Mouse (Mus musculus): ENCODE measurements at regions not wholly inside any gene's neighbourhood (a gene's known extent, or its start where the extent isn't known, plus 50 kb on each side); places are given as distances from the start of the nearest gene placed in this dataset.

- Histone ChIP-seq H3K27me3 (ENCODE audit: control insufficient read depth, insufficient read depth, low read length) (no peaks in the 10 kb centered on the region), H3K9ac (ENCODE audit: low read depth, low read length) (no peak overlapping the region), H3K4me3 (ENCODE audit: insufficient read depth, low read depth, low read length) (no peak overlapping the region), H3K4me1 (ENCODE audit: control insufficient read depth, insufficient read depth, low read length) (peaks cover 14% of the 10 kb centered on the region), H3K27ac (replicated peaks; ENCODE audit: insufficient read depth, low read depth, low read length) (no peak overlapping the region), H3K36me3 (ENCODE audit: control insufficient read depth, insufficient read depth, low read length) (no peaks in the 10 kb centered on the region), H3K79me2 (ENCODE audit: control insufficient read depth, insufficient read depth, low read length) (no peaks in the 10 kb centered on the region)
- TF ChIP-seq CTCF (IDR thresholded peaks at IDR 0.05; ENCODE audit: low read depth, low read length) (no peak), POLR2A (IDR thresholded peaks at IDR 0.05; ENCODE audit: extremely low read depth, insufficient read depth, low read length) (no peak)
- DNase-seq (ENCODE audit: extremely low read depth, low read depth, low spot score) = no peak
- 95% methylated on average over 6 of the region's 6 CpGs for WGBS
Measured at GRCm38 (mm10) chr4:106252946-106253345, 63.1 kb upstream of the Usp24 start.

- DNase-seq (ENCODE audit: extremely low read depth, low read depth, low spot score) = peak; percentile 83
Measured at GRCm38 (mm10) chr4:106254761-106255475, 61.1 kb upstream of the Usp24 start.

GRCm38 (mm10) chr4:106255959-106256609 lies 59.9 kb upstream of the Usp24 start:
- Histone ChIP-seq H3K4me3 (ENCODE audit: insufficient read depth, low read depth, low read length) (no peak overlapping the region), H3K27me3 (ENCODE audit: control insufficient read depth, insufficient read depth, low read length) (no peaks in the 10 kb centered on the region), H3K79me2 (ENCODE audit: control insufficient read depth, insufficient read depth, low read length) (no peaks in the 10 kb centered on the region), H3K4me1 (ENCODE audit: control insufficient read depth, insufficient read depth, low read length) (peaks cover 14% of the 10 kb centered on the region), H3K36me3 (ENCODE audit: control insufficient read depth, insufficient read depth, low read length) (no peaks in the 10 kb centered on the region), H3K9ac (ENCODE audit: low read depth, low read length) (no peak overlapping the region), H3K27ac (replicated peaks; ENCODE audit: insufficient read depth, low read depth, low read length) (peak overlapping the region; percentile 28)
- peak; percentile 98 for DNase-seq (ENCODE audit: extremely low read depth, low read depth, low spot score)
- TF ChIP-seq CTCF (IDR thresholded peaks at IDR 0.05; ENCODE audit: low read depth, low read length) = no peak
- no peak for TF ChIP-seq POLR2A (IDR thresholded peaks at IDR 0.05; ENCODE audit: extremely low read depth, insufficient read depth, low read length)

More at GRCm38 (mm10) chr4:106254761-106255475, 61.1 kb upstream of the Usp24 start:
- WGBS = 24% methylated on average over 3 of the region's 3 CpGs
- TF ChIP-seq CTCF (IDR thresholded peaks at IDR 0.05; ENCODE audit: low read depth, low read length) = no peak
- TF ChIP-seq POLR2A (IDR thresholded peaks at IDR 0.05; ENCODE audit: extremely low read depth, insufficient read depth, low read length) = no peak
- no peaks in the 10 kb centered on the region for H3K27me3 ChIP-seq (ENCODE audit: control insufficient read depth, insufficient read depth, low read length)
- peaks cover 14% of the 10 kb centered on the region for H3K4me1 ChIP-seq (ENCODE audit: control insufficient read depth, insufficient read depth, low read length)
- H3K36me3 ChIP-seq (ENCODE audit: control insufficient read depth, insufficient read depth, low read length) = no peaks in the 10 kb centered on the region
- H3K79me2 ChIP-seq (ENCODE audit: control insufficient read depth, insufficient read depth, low read length) = no peaks in the 10 kb centered on the region
- peak overlapping the region; percentile 18; the same call in 1 of the 2 replicates for H3K9ac ChIP-seq (ENCODE audit: low read depth, low read length)
- no peak overlapping the region for H3K4me3 ChIP-seq (ENCODE audit: insufficient read depth, low read depth, low read length)
- H3K27ac ChIP-seq (replicated peaks; ENCODE audit: insufficient read depth, low read depth, low read length) = peak overlapping the region; percentile 97

- 91% methylated on average over 3 of the region's 3 CpGs for WGBS
- H3K4me3 ChIP-seq (ENCODE audit: insufficient read depth, low read depth, low read length) = no peak overlapping the region
- DNase-seq (ENCODE audit: extremely low read depth, low read depth, low spot score) = no peak
Measured at GRCm38 (mm10) chr4:106261404-106261803, 54.6 kb upstream of the Usp24 start.

GRCm38 (mm10) chr4:106261901-106262560 lies 54.0 kb upstream of the Usp24 start:
- DNase-seq (ENCODE audit: extremely low read depth, low read depth, low spot score) = peak; percentile 35
- no peak overlapping the region for H3K27ac ChIP-seq (replicated peaks; ENCODE audit: insufficient read depth, low read depth, low read length)
- no peaks in the 10 kb centered on the region for H3K36me3 ChIP-seq (ENCODE audit: control insufficient read depth, insufficient read depth, low read length)
- 38% methylated on average over 3 of the region's 3 CpGs for WGBS
- H3K4me3 ChIP-seq (ENCODE audit: insufficient read depth, low read depth, low read length) = no peak overlapping the region
- no peaks in the 10 kb centered on the region for H3K79me2 ChIP-seq (ENCODE audit: control insufficient read depth, insufficient read depth, low read length)
- no peak overlapping the region for H3K9ac ChIP-seq (ENCODE audit: low read depth, low read length)
- TF ChIP-seq POLR2A (IDR thresholded peaks at IDR 0.05; ENCODE audit: extremely low read depth, insufficient read depth, low read length) (no peak), CTCF (IDR thresholded peaks at IDR 0.05; ENCODE audit: low read depth, low read length) (no peak)
- no peaks in the 10 kb centered on the region for H3K27me3 ChIP-seq (ENCODE audit: control insufficient read depth, insufficient read depth, low read length)
- peaks cover 10% of the 10 kb centered on the region for H3K4me1 ChIP-seq (ENCODE audit: control insufficient read depth, insufficient read depth, low read length)

More at GRCm38 (mm10) chr4:106261404-106261803, 54.6 kb upstream of the Usp24 start:
- Histone ChIP-seq H3K79me2 (ENCODE audit: control insufficient read depth, insufficient read depth, low read length) (no peaks in the 10 kb centered on the region), H3K36me3 (ENCODE audit: control insufficient read depth, insufficient read depth, low read length) (no peaks in the 10 kb centered on the region), H3K9ac (ENCODE audit: low read depth, low read length) (no peak overlapping the region), H3K27ac (replicated peaks; ENCODE audit: insufficient read depth, low read depth, low read length) (no peak overlapping the region), H3K27me3 (ENCODE audit: control insufficient read depth, insufficient read depth, low read length) (no peaks in the 10 kb centered on the region), H3K4me1 (ENCODE audit: control insufficient read depth, insufficient read depth, low read length) (peaks cover 13% of the 10 kb centered on the region)
- TF ChIP-seq POLR2A (IDR thresholded peaks at IDR 0.05; ENCODE audit: extremely low read depth, insufficient read depth, low read length) = no peak
- no peak for TF ChIP-seq CTCF (IDR thresholded peaks at IDR 0.05; ENCODE audit: low read depth, low read length)
